Mouse (Mus musculus) embryonic facial prominence, embryonic 15.5 days (tissue): Measurements from ENCODE around the gene Nfia. TPM values are rescaled to one million over a fixed set of nuclear protein-coding genes. Genes with fewer than 3 reads are reported as not detected.
A peak's percentile ranks its signal among the peaks of the same experiment; 100 is the strongest.

ENCODE experiments used
- ATAC-seq: fragments of 200-750 bp; cut with Nextera tagmentation; 2 replicates; pipeline ENCODE4 v1.8.0; 2017; ENCODE audit warnings: low read depth, moderate TSS enrichment; ENCODE audit not compliant: insufficient number of reproducible peaks, low FRiP score, low TSS enrichment
- H3K27ac ChIP-seq: fragments of 300-500 bp; sonication (generic); replicated peaks from 2 replicates; pipeline ENCODE4 v1.5.1; 2015; ENCODE audit warnings: mild to moderate bottlenecking, inconsistent platforms
- H3K27me3 ChIP-seq: fragments of 300-500 bp; sonication (generic); 2 replicates; pipeline ENCODE4 v1.6.1; 2015; ENCODE audit warnings: inconsistent platforms
- H3K36me3 ChIP-seq: fragments of 300-500 bp; sonication (generic); 2 replicates; pipeline ENCODE4 v1.6.1; 2015; ENCODE audit warnings: mild to moderate bottlenecking, inconsistent platforms
- H3K4me1 ChIP-seq: fragments of 300-500 bp; sonication (generic); 2 replicates; pipeline ENCODE4 v1.6.1; 2015; ENCODE audit warnings: inconsistent platforms
- H3K4me2 ChIP-seq: fragments of 300-500 bp; sonication (generic); replicated peaks from 2 replicates; pipeline ENCODE4 v1.6.1; 2015; ENCODE audit warnings: mild to moderate bottlenecking, inconsistent platforms
- H3K4me3 ChIP-seq: fragments of 300-500 bp; sonication (generic); replicated peaks from 2 replicates; pipeline ENCODE4 v1.5.1; 2015; ENCODE audit warnings: mild to moderate bottlenecking, inconsistent platforms
- H3K9ac ChIP-seq: fragments of 300-500 bp; sonication (generic); 2 replicates; pipeline ENCODE4 v1.6.1; 2015; ENCODE audit warnings: inconsistent platforms
- H3K9me3 ChIP-seq: fragments of 300-500 bp; sonication (generic); replicated peaks from 2 replicates; pipeline ENCODE4 v1.6.1; 2016; ENCODE audit warnings: inconsistent platforms
- WGBS: fragments of 180-500 bp; shearing (Covaris S2); methylation state at CpG from one replicate; pipeline ENCODE4 v1.1.7; 2015; 5-methylcytosine and 5-hydroxymethylcytosine counted together
- polyA plus RNA-seq: library from polyadenylated mRNA; unstranded; fragments of >200 nt; fragmentation: Nextera tagmentation; extraction: Ambion mirVana; gene quantifications from 2 replicates; pipeline ENCODE4 v1.2.1, GENCODE M21; 2015

Nfia gene
- polyA plus RNA-seq, 1 experiment from 2014 or later = 55.4 TPM

- H3K27ac ChIP-seq = no peak overlapping the region
- H3K9ac ChIP-seq = no peak overlapping the region
- 46% methylated on average over 3 of the region's 3 CpGs for WGBS
- H3K4me2 ChIP-seq = no peak overlapping the region
- H3K4me1 ChIP-seq = peaks cover 22% of the 10 kb centered on the region
- no peak overlapping the region for H3K4me3 ChIP-seq
- no peaks in the 10 kb centered on the region for H3K27me3 ChIP-seq
- H3K9me3 ChIP-seq = no peaks in the 10 kb centered on the region
- ATAC-seq = no peak
- H3K36me3 ChIP-seq = no peaks in the 10 kb centered on the region
Observed at GRCm38 (mm10) chr4:97936912-97937311, 164.4 kb downstream of the Nfia start.

- Histone ChIP-seq H3K4me2 (no peak overlapping the region), H3K27me3 (no peaks in the 10 kb centered on the region), H3K9me3 (no peaks in the 10 kb centered on the region), H3K27ac (no peak overlapping the region), H3K4me3 (no peak overlapping the region), H3K9ac (no peak overlapping the region), H3K4me1 (peaks cover 18% of the 10 kb centered on the region), H3K36me3 (no peaks in the 10 kb centered on the region)
- WGBS = 61% methylated on average over 4 of the region's 4 CpGs
- no peak for ATAC-seq
Observed at GRCm38 (mm10) chr4:97939492-97939891, 167.0 kb downstream of the Nfia start.

GRCm38 (mm10) chr4:97939920-97940520 is 167.5 kb downstream of the Nfia start:
- Histone ChIP-seq H3K4me2 (no peak overlapping the region), H3K4me1 (peaks cover 18% of the 10 kb centered on the region), H3K36me3 (no peaks in the 10 kb centered on the region), H3K9me3 (no peaks in the 10 kb centered on the region), H3K27me3 (no peaks in the 10 kb centered on the region), H3K27ac (no peak overlapping the region), H3K4me3 (no peak overlapping the region), H3K9ac (no peak overlapping the region)
- no peak for ATAC-seq
- 64% methylated on average over 4 of the region's 4 CpGs for WGBS

- H3K27me3 ChIP-seq = no peaks in the 10 kb centered on the region
- no peaks in the 10 kb centered on the region for H3K36me3 ChIP-seq
- H3K27ac ChIP-seq = no peak overlapping the region
- H3K4me1 ChIP-seq = peaks cover 16% of the 10 kb centered on the region
- whole genome bisulfite sequencing = 51% methylated on average over 8 of the region's 8 CpGs
- no peak overlapping the region for H3K9ac ChIP-seq
- H3K4me3 ChIP-seq = no peak overlapping the region
- no peaks in the 10 kb centered on the region for H3K9me3 ChIP-seq
- no peak overlapping the region for H3K4me2 ChIP-seq
- ATAC-seq = no peak
Observed at GRCm38 (mm10) chr4:97941616-97942015, 169.1 kb downstream of the Nfia start.

GRCm38 (mm10) chr4:97944309-97944708 is 171.8 kb downstream of the Nfia start:
- H3K4me3 ChIP-seq = no peak overlapping the region
- H3K4me1 ChIP-seq = peaks cover 13% of the 10 kb centered on the region
- no peaks in the 10 kb centered on the region for H3K27me3 ChIP-seq
- H3K4me2 ChIP-seq = no peak overlapping the region
- H3K9ac ChIP-seq = no peak overlapping the region
- ATAC-seq = no peak
- H3K36me3 ChIP-seq = no peaks in the 10 kb centered on the region
- no peaks in the 10 kb centered on the region for H3K9me3 ChIP-seq
- 73% methylated on average over 2 of the region's 2 CpGs for WGBS
- no peak overlapping the region for H3K27ac ChIP-seq

GRCm38 (mm10) chr4:97947484-97947883 is 174.9 kb downstream of the Nfia start:
- Histone ChIP-seq H3K27ac (no peak overlapping the region), H3K9ac (no peak overlapping the region), H3K36me3 (no peaks in the 10 kb centered on the region), H3K4me1 (peaks cover 10% of the 10 kb centered on the region), H3K27me3 (no peaks in the 10 kb centered on the region), H3K9me3 (no peaks in the 10 kb centered on the region), H3K4me2 (no peak overlapping the region), H3K4me3 (no peak overlapping the region)
- 87% methylated on average over 5 of the region's 5 CpGs for WGBS
- ATAC-seq = no peak

- peaks cover 10% of the 10 kb centered on the region for H3K4me1 ChIP-seq
- no peak overlapping the region for H3K4me3 ChIP-seq
- H3K9me3 ChIP-seq = no peaks in the 10 kb centered on the region
- ATAC-seq = no peak
- no peak overlapping the region for H3K9ac ChIP-seq
- H3K36me3 ChIP-seq = no peaks in the 10 kb centered on the region
- H3K27me3 ChIP-seq = no peaks in the 10 kb centered on the region
- H3K27ac ChIP-seq = no peak overlapping the region
- WGBS = 48% methylated on average over 8 of the region's 8 CpGs
- H3K4me2 ChIP-seq = no peak overlapping the region
Observed at GRCm38 (mm10) chr4:97948250-97948649, 175.7 kb downstream of the Nfia start.

- no peak for ATAC-seq
- Histone ChIP-seq H3K36me3 (no peaks in the 10 kb centered on the region), H3K4me3 (no peak overlapping the region), H3K27me3 (no peaks in the 10 kb centered on the region), H3K4me2 (no peak overlapping the region), H3K4me1 (peaks cover 13% of the 10 kb centered on the region), H3K27ac (peak overlapping the region; percentile 58; the same call in 1 of the 2 replicates), H3K9ac (no peak overlapping the region), H3K9me3 (no peaks in the 10 kb centered on the region)
- WGBS = 38% methylated on average over 10 of the region's 10 CpGs
Observed at GRCm38 (mm10) chr4:97950341-97951071, 178.0 kb downstream of the Nfia start.

GRCm38 (mm10) chr4:97953886-97954285 is 181.4 kb downstream of the Nfia start:
- Histone ChIP-seq H3K27me3 (no peaks in the 10 kb centered on the region), H3K36me3 (no peaks in the 10 kb centered on the region), H3K9me3 (no peaks in the 10 kb centered on the region), H3K9ac (no peak overlapping the region), H3K27ac (no peak overlapping the region), H3K4me3 (no peak overlapping the region), H3K4me1 (peaks cover 10% of the 10 kb centered on the region), H3K4me2 (no peak overlapping the region)
- no peak for ATAC-seq
- 42% methylated on average over 11 of the region's 11 CpGs for WGBS

GRCm38 (mm10) chr4:97958121-97958520 is 185.6 kb downstream of the Nfia start:
- Histone ChIP-seq H3K4me3 (no peak overlapping the region), H3K9me3 (no peaks in the 10 kb centered on the region), H3K9ac (no peak overlapping the region), H3K4me1 (peaks cover 3% of the 10 kb centered on the region; the same call in 1 of the 2 replicates), H3K4me2 (no peak overlapping the region), H3K27me3 (no peaks in the 10 kb centered on the region), H3K27ac (no peak overlapping the region), H3K36me3 (no peaks in the 10 kb centered on the region)
- no peak for ATAC-seq
- WGBS = 90% methylated on average over 5 of the region's 5 CpGs

GRCm38 (mm10) chr4:97962856-97963255 is 190.3 kb downstream of the Nfia start:
- Histone ChIP-seq H3K27me3 (no peaks in the 10 kb centered on the region), H3K4me3 (no peak overlapping the region), H3K9ac (no peak overlapping the region), H3K4me2 (no peak overlapping the region), H3K4me1 (peaks cover 5% of the 10 kb centered on the region; the same call in 1 of the 2 replicates), H3K36me3 (no peaks in the 10 kb centered on the region), H3K27ac (no peak overlapping the region), H3K9me3 (no peaks in the 10 kb centered on the region)
- WGBS = 79% methylated on average over 7 of the region's 7 CpGs
- no peak for ATAC-seq

GRCm38 (mm10) chr4:97963951-97964350 is 191.4 kb downstream of the Nfia start:
- Histone ChIP-seq H3K27ac (no peak overlapping the region), H3K27me3 (no peaks in the 10 kb centered on the region), H3K4me3 (no peak overlapping the region), H3K36me3 (no peaks in the 10 kb centered on the region), H3K9ac (no peak overlapping the region), H3K4me1 (peaks cover 12% of the 10 kb centered on the region), H3K4me2 (no peak overlapping the region), H3K9me3 (no peaks in the 10 kb centered on the region)
- ATAC-seq = no peak
- 43% methylated on average over 1 of the region's 1 CpGs for WGBS
